In genomic region chr1:128244727-128245355, GRCm38 (mm10) we compare ENCODE assay signal across 8 mouse cellular contexts. TPM values are rescaled to one million over a fixed set of nuclear protein-coding genes. Genes with fewer than 3 reads are reported as not detected.
DNase-seq lines count a peak whose midpoint lies in the region; ATAC-seq lines count a peak whose summit lies in the region.

No protein-coding gene starts in this region.

- H3K9me3 ChIP-seq in forebrain, embryonic 15.5 days: no peaks in the 10 kb centered on the region

- H3K27ac ChIP-seq in forebrain, embryonic 15.5 days (replicated peaks): peak overlapping the region; percentile 81

- no peaks in the 10 kb centered on the region for H3K27me3 ChIP-seq in forebrain, embryonic 15.5 days

- H3K9ac ChIP-seq in forebrain, embryonic 15.5 days (replicated peaks): peak overlapping the region; percentile 76

- ATAC-seq in forebrain, embryonic 15.5 days (replicated peaks): peak; percentile 47
- ATAC-seq in inflammation-experienced regulatory T-cells, adult 6 months: peak; percentile 29
- ATAC-seq in megakaryocyte-erythroid progenitor cell, adult 5-6 weeks (replicated peaks; ENCODE audit: low FRiP score, low TSS enrichment, poor library complexity, severe bottlenecking): peak; percentile 51

- peaks cover 19% of the 10 kb centered on the region for H3K4me1 ChIP-seq in forebrain, embryonic 15.5 days

- peak overlapping the region; percentile 91 for H3K4me2 ChIP-seq in forebrain, embryonic 15.5 days (replicated peaks)

- WGBS in forebrain, embryonic 15.5 days: 2% methylated on average over 14 of the region's 19 CpGs

- H3K4me3 ChIP-seq in forebrain, embryonic 15.5 days: peak overlapping the region; percentile 72

- H3K36me3 ChIP-seq in forebrain, embryonic 15.5 days: 0 out of 2 replicates have a peak, but pooled peaks cover under 1% of the 10 kb centered on the region

- DNase-seq in right cerebral cortex, postnatal 4 days: peak; percentile 42
- no peak for DNase-seq in right cerebral cortex, postnatal 14 days
- peak; percentile 56 for DNase-seq in c-Kit-positive CD71-negative TER-119-negative erythroid progenitor cells, embryonic 14.5 days (ENCODE audit: low read depth)
- peak; percentile 30 to 75 for DNase-seq in spleen, postnatal 4 days (ENCODE audit: low spot score in 2 of 2)
- DNase-seq in layer of hippocampus, adult 8-10 months (ENCODE audit: low spot score in 2 of 2): no peak

RNA-seq across cellular contexts. Expression of gene Ubxn4, which starts 1.1 kb away (rescaled TPM):
- 70.7 and 74.0 TPM in 2 replicates for polyA plus RNA-seq in forebrain, embryonic 15.5 days (2015; fragmentation: Nextera tagmentation; extraction: Ambion mirVana)
- polyA plus RNA-seq in inflammation-experienced regulatory T-cells, adult 6 months (2017; shearing (Covaris generic)): 10 to 100 TPM; 42.8 to 70.2 (median 61.6) TPM
- 57.0 and 80.6 TPM in 2 replicates for total RNA-seq in megakaryocyte-erythroid progenitor cell, adult 5-6 weeks (2014; fragmentation: Nextera tagmentation)
- 128 and 139 TPM in 2 replicates for total RNA-seq in megakaryocyte-erythroid progenitor cell, adult 5-6 weeks (2017)
- total RNA-seq in layer of hippocampus, adult 8-10 months (2022): 10 to 100 TPM; 56.1 to 62.0 (median 58.4) TPM

Comparison
In these comparisons a context has a peak if more than half of its experiments do, and no peak if none do; other contexts are left out.
1. DNase-seq: peak in right cerebral cortex, postnatal 4 days (single experiment), c-Kit-positive CD71-negative TER-119-negative erythroid progenitor cells, embryonic 14.5 days (single experiment) and spleen, postnatal 4 days (2 of 2); none in right cerebral cortex, postnatal 14 days (single experiment) and layer of hippocampus, adult 8-10 months (0 of 2).
2. Peak in every context shown above with its lines, with median percentiles within 50 percentile points of each other: ATAC-seq.